Mouse (Mus musculus): ENCODE measurements around the gene Psmc1. TPM values are rescaled to one million over a fixed set of nuclear protein-coding genes. Genes with fewer than 3 reads are reported as not detected.

Gene Psmc1
- total RNA-seq, 2 experiments from 2014 or later: 141 to 147 TPM

GRCm38 (mm10) chr12:100122921-100123381 lies 13.0 kb downstream of the Psmc1 start:
- DNase-seq: peak; percentile 54 to 57
- intact Hi-C loops (cut with DNase I): no loop called here

- peak in 1 of 2 experiments; percentile 26 for DNase-seq
- intact Hi-C loops (cut with DNase I): no loop called here
Observed at GRCm38 (mm10) chr12:100123476-100123875, 13.5 kb downstream of the Psmc1 start.

GRCm38 (mm10) chr12:100124913-100125798 lies 15.2 kb downstream of the Psmc1 start:
- no peak for DNase-seq
- intact Hi-C loops (cut with DNase I): no loop called here

GRCm38 (mm10) chr12:100126968-100127865 lies 17.3 kb downstream of the Psmc1 start:
- peak in 1 of 2 experiments; percentile 38 for DNase-seq
- intact Hi-C loops (cut with DNase I): no loop called here

GRCm38 (mm10) chr12:100127866-100128480 lies 18.0 kb downstream of the Psmc1 start:
- peak; percentile 52 to 66 for DNase-seq
- intact Hi-C loops (cut with DNase I): no loop called here

- no peak for DNase-seq
- intact Hi-C loops (cut with DNase I): no loop called here
Observed at GRCm38 (mm10) chr12:100128522-100128921, 18.6 kb downstream of the Psmc1 start.

- intact Hi-C loops (cut with DNase I): no loop called here
- DNase-seq: no peak
Observed at GRCm38 (mm10) chr12:100128961-100129360, 19.0 kb downstream of the Psmc1 start.

GRCm38 (mm10) chr12:100131167-100131566 lies 21.2 kb downstream of the Psmc1 start:
- intact Hi-C loops (cut with DNase I): loop anchor here (5.0 kb wide), 1 partner anchor 56 kb away; no protein-coding TSS in a partner anchor
- no peak for DNase-seq

GRCm38 (mm10) chr12:100131655-100132054 lies 21.7 kb downstream of the Psmc1 start:
- DNase-seq: peak; percentile 65 to 86
- intact Hi-C loops (cut with DNase I): loop anchor here (5.0 kb wide), 1 partner anchor 56 kb away; no protein-coding TSS in a partner anchor

- intact Hi-C loops (cut with DNase I): loop anchor here (5.0 kb wide), 1 partner anchor 53 kb away; no protein-coding TSS in a partner anchor
- no peak for DNase-seq
Observed at GRCm38 (mm10) chr12:100134395-100134936, 24.5 kb downstream of the Psmc1 start.

GRCm38 (mm10) chr12:100135117-100135516 lies 25.2 kb downstream of the Psmc1 start:
- no peak for DNase-seq

GRCm38 (mm10) chr12:100142848-100143523 lies 33.0 kb downstream of the Psmc1 start:
- intact Hi-C loops (cut with DNase I): no loop called here
- no peak for DNase-seq

More at GRCm38 (mm10) chr12:100135117-100135516, 25.2 kb downstream of the Psmc1 start:
- intact Hi-C loops (cut with DNase I): no loop called here

GRCm38 (mm10) chr12:100143737-100144136 lies 33.8 kb downstream of the Psmc1 start:
- intact Hi-C loops (cut with DNase I): no loop called here
- no peak for DNase-seq

- intact Hi-C loops (cut with DNase I): no loop called here
- peak in 1 of 2 experiments; percentile 51 for DNase-seq
Observed at GRCm38 (mm10) chr12:100144269-100144668, 34.3 kb downstream of the Psmc1 start.

- DNase-seq: no peak
- intact Hi-C loops (cut with DNase I): no loop called here
Observed at GRCm38 (mm10) chr12:100152466-100152865, 42.5 kb downstream of the Psmc1 start.

GRCm38 (mm10) chr12:100159261-100159975 lies 49.5 kb downstream of the Psmc1 start, which contains the start of gene Nrde2:
TSS of gene Nrde2 (minus strand) at chr12:100159653.
- intact Hi-C loops (cut with DNase I): loop anchor here (2.0 to 5.0 kb wide), 2 partner anchors 39 to 683 kb away; partner anchors contain the start of gene Calm1
- peak; percentile 95 for DNase-seq

GRCm38 (mm10) chr12:100164991-100165500 lies 55.1 kb downstream of the Psmc1 start:
- intact Hi-C loops (cut with DNase I): loop anchor here (5.0 to 10.0 kb wide), 3 partner anchors 412 to 560 kb away; partner anchors contain the start of gene Rps6ka5

GRCm38 (mm10) chr12:100166177-100166576 lies 56.2 kb downstream of the Psmc1 start:
- intact Hi-C loops (cut with DNase I): loop anchor here (5.0 to 10.0 kb wide), 3 partner anchors 411 to 559 kb away; partner anchors contain the start of gene Rps6ka5
- peak; percentile 64 to 68 for DNase-seq

More at GRCm38 (mm10) chr12:100164991-100165500, 55.1 kb downstream of the Psmc1 start:
- no peak for DNase-seq

Measured in heart, postnatal 10 days (tissue).